Mouse (Mus musculus): ENCODE measurements around the gene Asap2. TPM values are rescaled to one million over a fixed set of nuclear protein-coding genes. Genes with fewer than 3 reads are reported as not detected.

Asap2 gene
- polyA plus RNA-seq, 2 experiments from 2014 or later, result 1.1 to 1.6 TPM

DNA sequence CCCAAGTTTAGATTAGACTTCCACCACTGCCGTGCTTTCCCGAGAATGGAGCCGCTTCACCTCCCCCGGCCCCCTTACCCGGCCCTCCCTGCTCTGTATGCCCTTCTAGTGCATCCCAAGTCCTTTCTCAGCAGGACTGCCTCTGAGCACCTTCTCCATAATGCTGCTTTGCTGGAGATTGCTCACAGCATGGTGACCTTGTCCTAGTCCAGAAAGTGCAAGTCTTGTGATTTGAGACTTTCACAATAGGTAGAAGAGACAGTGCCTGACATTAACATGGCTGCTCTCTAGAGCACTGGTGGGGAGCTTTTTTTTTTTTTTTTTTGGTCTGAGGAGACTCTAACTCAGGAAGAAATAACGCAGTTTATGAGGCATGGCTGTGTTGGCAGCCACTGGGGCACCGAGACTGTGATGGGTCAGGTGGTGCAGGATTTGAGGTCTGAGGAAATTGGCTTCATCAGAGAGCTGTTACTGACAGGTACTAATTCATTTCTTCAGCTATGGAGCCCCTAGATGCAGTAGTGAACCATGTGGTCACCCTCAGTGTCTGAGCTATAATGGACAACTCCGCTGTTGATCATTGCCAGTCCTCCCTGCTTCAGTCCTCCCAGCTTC, 224.4 kb downstream of the Asap2 start:
- no peak for ATAC-seq

DNA sequence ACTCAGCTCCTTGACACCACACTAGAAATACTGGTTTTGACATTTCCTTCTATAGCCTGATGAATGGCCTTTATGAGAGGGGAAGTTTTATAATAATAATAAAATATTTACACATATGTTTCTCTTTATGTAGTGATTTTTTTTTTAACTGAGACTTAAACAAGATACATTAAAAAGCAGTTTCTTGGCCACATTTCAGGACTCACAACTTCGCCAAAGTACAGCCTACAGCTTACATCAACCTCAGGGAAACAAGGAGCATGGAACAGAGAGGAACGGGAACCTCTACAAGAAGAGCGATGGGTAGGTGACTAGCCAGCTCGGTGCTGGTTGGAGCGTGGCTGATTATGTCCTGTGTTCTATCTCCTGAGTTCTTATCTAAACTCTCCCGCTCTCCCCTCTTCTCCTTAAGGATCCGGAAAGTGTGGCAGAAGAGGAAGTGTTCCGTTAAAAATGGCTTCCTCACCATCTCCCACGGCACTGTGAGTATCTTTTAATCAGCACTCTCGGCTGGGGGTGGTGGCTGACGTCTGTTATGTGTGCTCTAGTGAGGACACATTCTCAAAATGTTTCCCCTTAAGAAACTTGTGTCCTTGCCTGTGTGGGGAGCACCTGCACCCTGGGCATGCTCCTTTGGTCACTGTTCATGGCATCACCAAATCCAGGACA, 227.7 kb downstream of the Asap2 start:
- ATAC-seq, result no peak

DNA sequence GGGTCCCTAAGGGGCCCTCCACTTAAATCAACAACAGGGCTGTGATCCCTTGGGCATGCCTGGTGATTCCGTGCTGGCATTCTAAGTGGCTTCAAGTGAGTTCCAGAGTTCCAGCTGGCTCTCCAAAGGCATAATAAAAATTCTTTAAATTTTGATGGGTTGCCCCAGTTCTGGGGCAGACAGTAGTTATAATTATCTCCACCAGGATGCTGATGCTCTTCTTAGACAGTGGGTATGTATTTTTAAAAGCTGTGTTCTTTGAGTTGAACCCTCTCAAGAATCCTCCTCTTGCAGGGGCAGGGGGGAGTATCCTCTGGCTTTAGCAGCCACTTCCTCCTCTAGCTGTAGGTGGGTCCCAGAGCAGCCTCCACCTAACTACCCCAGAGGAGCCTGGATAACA, 230.3 kb downstream of the Asap2 start:
- no peak for ATAC-seq

DNA sequence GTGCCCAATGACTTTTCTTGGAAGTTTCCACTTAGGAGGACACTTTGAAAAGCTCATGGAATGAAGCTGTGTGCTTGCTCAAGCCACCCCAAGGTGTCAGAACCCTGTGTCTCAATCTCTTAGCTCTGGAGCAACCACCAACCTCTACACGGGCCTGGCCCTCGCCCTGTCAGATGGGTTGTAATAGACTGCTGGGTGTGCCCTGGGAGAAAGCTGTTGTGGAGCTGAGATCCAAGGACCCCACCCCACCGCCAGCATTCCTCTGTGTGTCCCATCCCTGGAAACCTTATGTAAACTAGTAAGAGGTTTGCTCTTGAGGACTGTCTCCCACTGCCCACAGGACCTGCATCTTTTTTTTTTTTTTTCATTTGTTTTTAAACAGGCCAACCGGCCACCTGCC, 233.7 kb downstream of the Asap2 start:
- no peak for ATAC-seq

DNA sequence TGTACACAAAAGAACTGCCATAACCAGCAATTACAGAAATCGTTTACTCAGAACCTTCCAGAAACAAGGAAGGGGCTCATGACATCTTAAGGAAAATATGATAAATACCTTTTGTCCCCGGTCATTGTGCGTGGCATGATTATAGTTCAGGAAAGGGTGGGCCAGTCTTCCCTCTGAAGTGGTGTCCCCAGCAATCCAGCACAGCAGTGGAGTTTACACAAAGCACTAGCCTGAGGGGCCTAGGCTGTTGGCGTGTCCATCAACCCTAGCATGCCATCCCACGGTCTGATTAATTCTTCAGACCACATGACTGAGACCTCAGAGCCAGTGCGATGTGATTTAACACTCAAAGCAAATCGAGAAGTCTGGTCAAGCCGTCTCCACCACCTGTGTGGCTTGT, 235.1 kb downstream of the Asap2 start:
- no peak for ATAC-seq

DNA sequence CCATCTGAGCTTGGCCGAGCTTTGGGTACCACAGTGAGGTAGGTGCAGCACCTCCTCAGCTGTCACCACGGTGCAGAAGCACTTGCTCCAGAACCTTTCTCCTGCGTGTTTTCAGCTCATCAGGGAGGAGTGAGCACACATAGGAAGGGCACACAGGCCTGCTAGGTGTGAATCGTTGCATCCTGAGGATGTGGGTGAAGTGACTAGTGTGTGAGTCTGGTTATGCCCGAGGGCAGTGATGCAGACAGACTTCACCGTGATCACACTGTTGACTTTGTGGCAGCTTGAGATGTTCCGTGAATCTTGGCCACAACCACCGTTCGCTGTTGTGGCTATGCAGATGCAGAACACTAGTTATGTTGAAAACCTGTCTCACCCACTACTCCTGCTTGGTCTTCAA, 236.1 kb downstream of the Asap2 start:
- no peak for ATAC-seq

DNA sequence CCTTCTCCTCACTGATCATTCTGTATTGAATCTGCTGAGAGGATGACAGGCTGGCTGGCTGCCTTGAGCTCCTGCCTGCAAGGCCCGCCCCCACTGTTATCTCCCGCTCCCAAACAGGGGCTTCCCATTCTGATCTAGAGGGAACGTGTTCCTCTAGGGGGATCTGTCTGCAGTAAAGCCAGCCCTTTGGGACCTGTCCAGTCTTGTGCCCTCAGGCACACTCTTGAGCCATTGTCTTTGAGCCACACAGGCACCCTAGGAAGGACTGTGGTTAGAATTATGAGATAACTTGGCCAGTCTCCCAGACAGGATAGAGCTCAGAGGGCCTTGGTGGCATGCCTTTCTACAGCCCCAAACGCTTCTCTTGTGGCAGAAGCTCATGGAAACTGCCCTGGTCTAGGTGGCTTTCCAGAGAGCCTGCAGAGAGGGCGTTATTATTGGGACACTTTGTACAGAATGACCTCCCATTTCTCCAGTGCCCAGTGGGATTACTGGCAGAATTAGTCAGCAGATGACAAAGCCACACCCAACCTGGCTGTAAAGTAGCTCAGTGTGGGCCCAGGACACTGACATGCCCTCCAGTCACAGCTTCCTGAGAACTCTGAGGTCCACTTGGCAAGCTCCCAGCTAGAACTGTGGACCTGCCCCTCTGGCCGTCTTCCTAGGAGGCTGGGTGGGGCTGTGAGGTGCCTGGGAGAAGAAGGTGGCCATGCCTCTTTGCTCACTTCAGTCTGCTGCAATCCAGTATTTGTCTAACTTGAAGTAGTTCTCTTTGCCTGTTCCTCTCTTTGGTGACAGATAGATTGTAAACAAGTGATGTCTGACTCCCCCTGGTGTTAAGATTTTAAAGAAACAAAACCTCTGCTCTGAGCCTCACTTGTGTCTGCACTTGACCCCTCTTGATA, 237.1 kb downstream of the Asap2 start:
- ATAC-seq, result peak; percentile 81

DNA sequence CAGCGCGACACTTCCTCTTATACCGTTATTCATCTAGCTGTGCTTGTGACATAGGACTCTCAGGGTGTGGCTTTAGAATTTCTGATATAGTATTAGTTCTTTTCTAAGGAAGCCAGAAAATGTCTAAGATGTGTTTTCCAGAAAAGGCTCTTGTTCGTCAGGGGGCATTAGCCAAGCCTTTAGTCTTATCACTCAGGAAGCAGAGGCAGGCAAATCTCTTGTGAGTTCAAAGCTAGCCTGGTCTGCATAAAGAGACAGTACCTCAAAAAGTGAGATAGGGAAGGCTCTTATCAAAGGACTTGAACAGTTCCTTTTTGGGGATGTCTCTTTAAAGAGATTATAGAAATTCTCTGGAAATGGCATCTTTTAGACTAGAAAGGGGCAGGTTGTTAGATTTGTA, 238.4 kb downstream of the Asap2 start:
- no peak for ATAC-seq

DNA sequence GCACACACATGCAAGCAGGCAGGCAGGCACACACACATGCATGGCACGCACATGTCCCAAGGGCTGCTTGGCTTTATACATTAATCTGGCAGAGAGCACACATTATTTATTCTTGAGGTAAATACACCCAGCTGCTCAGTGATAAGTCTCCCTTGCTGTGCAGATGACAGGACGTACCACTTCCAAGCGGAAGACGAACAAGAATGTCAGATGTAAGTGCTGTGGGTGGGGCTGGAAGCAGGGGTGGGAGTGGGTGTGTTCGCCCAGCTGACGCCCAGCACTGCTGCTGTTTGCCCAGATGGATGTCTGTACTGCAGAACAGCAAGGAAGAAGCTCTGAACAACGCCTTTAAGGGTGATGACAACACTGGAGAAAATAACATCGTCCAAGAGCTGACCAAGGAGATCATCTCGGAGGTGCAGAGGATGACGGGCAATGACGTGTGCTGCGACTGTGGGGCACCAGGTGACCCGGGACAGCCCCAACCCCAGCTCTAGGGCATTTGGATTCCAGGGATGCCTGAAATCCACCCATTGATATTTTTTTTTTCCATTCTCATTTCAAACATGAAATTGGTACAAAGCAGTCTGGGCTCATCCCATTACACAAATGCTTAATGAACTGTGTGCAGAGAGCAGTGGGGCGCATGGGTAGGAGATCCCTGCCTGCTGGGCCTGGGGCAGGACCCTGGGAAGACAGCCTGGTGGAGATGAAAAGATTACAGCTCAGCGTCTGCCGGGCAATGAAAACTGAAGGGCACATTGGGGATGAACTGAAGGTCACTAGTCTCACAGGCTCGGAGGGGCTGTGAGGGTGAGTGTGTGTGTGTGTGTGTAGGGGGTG, 239.0 kb downstream of the Asap2 start:
- ATAC-seq, result no peak

DNA sequence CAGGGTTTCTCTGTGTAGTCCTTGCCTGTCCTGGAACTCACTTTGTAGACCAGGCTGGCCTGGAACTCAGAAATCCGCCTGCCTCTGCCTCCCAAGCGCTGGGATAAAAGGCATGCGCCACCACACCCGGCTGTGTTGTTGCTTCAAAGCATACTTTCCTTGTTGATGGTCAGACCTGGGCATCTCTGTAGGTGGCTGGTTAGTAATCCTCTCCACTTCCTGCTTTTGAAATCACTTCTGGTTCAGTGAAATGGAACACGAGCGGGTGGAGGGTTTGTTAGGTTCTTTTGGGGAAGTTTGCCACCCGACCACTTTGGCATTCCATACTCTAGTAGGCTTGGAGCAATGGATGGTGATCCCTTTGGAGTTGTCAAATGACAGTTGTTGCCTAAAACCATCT, 243.5 kb downstream of the Asap2 start:
- ATAC-seq, result no peak

DNA sequence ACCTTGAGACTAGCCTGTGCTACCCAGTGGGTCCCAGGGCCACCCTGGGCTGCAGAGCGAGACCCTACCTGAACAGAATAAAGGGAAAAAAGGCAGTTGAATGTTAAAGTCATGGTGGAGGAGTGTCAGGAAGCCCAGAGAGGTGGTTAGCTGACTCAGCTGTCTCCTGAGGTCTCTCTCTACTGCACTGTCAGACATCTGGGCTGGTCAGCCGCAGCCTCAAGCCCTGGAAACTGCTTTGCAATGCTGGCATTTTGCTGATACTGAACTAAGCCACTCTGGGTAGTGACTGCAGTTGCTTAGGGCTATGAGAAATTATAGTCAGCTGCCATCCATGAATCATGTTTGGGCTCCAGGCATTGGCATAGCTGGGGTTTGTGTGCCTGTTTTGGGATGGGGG, 244.3 kb downstream of the Asap2 start:
- no peak for ATAC-seq

DNA sequence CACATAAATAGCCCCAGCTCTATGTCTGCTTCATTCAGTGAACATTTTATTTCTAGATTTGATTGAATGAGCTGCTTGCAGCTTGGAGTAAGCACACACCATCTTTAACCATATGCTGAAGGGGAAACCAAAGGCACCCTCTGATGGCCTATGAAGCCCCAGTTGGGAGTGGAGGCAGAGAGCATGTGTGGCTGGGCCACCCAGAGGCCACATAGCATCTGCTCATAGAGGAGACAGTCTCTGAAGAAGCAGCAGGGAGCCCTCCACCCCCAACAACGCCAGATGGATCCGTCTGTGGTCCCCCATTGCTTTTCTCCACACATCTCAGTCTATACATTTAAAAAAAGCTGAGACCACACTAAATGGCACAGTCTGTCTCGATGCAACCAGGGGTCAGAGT, 251.7 kb downstream of the Asap2 start:
- no peak for ATAC-seq

DNA sequence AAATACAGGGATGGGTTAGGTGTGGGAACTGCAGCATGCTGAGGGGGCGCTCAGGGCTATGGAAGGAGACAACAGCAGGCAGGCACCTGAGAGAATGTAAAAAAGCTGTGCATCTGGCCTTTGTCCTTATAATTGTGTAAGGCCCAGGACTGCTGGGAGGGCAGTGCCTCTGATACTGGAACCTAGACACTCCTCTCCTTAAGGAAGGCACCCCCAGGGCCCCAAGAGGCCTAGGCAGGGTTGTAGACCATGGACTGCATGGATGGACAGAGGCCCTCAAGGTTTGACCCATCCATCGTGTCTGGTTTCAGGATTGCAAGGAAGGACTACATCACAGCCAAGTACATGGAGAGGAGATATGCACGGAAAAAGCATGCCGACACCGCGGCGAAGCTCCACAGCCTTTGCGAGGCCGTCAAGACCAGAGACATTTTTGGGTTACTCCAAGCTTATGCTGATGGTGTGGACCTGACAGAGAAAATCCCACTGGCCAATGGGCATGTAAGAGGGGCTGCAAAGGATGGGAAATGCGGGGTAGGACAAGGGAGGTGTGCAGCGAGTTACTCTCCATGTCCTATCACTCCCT, 254.2 kb downstream of the Asap2 start:
- ATAC-seq, result no peak

DNA sequence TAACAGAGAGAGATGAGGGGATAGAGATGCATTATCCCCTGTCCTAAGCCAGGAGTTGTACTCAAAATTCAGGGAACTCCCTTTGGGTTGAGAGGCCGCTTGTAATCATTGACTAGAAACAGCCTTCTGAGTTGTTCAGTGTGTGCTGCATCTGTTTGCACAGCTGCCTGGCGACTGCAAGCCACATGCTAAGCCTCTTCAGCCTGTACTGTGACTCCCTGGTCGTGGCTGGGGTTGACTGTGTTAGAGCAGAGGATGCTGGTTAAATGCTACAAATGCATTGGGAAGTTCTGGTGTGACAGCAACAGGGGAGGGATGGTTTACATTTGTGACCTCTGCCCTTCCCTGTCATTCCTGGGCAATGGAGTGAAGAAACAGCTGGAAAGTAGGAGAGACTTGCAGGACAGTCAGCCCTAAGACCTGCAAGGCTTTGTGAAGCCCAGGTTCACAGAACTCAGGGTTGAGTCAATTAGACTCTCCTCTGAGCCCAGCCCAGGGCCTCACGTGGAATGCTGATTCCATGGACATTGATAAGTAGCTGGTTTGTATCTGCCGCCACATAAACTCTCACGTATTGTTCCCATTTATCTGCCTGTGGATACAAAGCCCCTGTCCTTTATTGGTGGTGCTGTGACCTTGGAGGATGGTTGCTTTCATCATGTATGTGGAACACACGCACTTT, 257.6 kb downstream of the Asap2 start:
- no peak for ATAC-seq

DNA sequence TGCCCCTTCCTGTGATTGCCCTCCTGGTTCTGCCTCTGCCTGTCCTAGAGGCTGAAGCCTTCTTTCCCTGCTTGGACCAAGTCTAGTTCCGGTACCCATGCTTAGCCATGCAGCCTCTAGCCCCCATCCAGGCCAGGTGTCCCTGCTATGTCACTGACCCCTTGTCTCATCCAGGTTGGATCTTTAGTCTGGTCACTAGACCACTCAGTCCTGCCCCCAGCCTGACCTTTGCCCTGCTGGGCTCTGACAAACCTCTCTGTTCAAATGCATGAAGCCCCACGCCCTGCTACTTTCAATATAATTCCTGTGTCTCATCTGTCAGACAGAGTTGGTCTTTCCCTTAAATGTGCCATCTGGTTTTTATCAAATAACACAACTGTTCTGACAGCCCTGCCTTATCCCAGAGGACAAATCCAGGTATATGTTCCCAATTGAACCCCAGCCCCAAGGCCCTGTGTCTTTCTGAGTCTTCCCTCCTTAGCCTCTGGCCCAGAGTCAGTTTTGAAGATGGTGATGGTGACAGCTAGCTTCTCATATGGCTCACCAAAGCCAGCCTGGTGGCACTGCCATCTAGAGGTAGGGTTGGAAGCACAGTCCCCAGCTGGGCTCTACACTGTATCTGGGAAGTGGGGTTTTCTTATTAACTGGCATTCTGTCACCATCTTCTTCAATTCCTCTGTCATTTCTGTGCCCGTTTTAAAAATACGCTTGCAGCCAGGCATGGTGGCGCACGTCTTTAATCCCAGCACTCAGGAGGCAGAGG, 270.4 kb downstream of the Asap2 start:
- ATAC-seq, result peak; percentile 74

DNA sequence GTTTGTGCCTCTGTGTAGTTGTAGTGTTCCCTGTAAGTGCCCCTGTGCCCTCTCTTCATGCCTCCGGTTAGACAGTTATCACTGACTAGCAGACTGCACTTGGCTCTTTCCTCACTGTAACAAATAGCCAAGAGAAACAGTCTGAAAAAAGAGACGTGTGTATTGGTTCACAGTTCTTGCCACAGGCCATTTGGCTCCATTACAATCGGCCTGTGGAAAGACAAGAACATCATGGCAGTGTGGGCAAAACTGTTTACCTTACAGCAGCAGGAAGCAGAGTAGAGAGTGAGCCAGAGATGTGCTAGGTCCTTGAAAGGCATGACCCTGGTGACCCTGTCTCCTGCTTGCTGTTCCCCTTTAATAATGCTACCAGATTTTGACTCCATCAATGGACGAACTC, 271.3 kb downstream of the Asap2 start:
- no peak for ATAC-seq

DNA sequence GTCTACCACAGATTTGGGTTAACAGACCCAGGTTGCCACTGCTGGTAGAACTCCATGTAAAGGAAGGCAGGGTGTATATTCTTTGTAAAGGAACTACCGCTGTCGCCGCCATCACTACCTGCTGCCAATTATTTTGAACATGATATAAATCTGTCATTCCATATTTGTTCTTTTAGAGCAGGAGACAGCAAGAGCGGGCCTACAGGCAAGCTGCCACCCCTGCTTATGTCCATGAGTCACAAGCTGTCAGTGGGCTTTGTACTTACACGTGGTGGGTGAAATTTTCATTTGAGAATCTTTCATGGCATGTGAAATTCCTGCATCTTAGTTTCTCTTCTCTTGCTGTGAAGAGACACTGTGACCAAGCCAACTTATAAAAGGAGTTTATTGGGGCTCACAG, 273.0 kb downstream of the Asap2 start:
- no peak for ATAC-seq

DNA sequence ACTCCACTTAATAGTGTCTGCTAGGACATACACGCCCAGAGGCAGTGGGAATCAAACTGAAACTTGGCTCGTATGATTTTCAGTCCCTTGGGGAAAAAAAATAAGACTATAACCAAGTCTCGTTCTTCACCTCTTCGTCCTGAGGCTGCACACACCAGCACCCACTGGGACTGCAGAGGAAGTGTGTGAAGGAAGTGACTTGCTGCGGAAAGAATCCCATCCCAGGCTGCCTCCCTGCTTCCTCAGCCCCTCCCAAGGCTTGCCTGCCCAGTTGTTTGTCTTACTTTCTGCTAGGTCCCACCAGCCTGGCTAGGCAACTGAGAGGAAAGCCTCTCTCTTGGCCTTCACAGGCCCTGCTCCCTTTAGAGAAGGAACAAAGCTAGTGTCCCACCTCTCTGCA, 274.0 kb downstream of the Asap2 start:
- no peak for ATAC-seq

DNA sequence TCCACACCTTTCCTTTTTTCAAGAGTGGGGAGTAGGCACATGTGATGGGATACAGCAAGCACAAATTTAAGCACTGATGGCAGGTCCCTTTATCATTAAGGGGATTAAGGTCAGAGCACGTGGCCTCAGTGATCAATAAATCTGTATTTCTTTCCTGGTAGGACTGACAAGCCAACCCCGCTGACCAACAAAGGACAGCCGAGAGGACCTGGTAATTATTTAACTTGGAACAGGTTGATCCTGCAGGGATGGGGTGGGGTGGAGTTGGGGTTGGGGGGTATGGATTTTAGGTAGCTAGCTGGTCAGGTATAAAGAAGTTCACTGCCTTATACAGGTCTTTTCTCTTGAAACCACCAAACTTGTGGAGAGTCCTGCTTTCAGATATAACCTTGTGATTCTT, 274.7 kb downstream of the Asap2 start:
- no peak for ATAC-seq

DNA sequence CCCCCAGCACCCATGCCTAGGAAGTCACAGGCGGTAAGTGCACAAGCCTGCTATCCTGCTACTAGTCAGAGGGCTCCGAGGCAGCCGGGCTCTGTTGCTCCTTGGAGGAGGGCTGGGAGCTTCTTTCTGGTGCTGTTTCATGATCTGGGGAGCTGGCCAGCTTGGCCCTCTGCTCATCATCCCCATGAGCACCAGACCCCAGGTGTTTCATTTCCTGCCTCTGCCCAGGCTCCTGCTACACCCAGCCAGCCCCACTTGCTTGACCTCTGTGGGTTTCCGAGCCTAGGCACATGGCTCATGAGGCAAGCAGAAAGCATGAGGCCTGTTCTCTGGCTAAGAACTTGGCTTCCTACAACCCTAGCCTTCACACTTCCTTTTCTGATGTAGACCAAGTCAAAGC, 275.2 kb downstream of the Asap2 start:
- no peak for ATAC-seq
